Mouse (Mus musculus): ENCODE results near the gene Apoc1. TPM values are rescaled to one million over a fixed set of nuclear protein-coding genes. Genes with fewer than 3 reads are reported as not detected.
"Not testable (repeated sequence)": the region's sequence is repeated elsewhere in the genome, so short reads cannot be mapped to it uniquely, and the experiment has no call there.

Apoc1 gene
- total and polyA plus RNA-seq, 2 experiments from 2014 or later = 3.0 to 5.3 TPM

DNA sequence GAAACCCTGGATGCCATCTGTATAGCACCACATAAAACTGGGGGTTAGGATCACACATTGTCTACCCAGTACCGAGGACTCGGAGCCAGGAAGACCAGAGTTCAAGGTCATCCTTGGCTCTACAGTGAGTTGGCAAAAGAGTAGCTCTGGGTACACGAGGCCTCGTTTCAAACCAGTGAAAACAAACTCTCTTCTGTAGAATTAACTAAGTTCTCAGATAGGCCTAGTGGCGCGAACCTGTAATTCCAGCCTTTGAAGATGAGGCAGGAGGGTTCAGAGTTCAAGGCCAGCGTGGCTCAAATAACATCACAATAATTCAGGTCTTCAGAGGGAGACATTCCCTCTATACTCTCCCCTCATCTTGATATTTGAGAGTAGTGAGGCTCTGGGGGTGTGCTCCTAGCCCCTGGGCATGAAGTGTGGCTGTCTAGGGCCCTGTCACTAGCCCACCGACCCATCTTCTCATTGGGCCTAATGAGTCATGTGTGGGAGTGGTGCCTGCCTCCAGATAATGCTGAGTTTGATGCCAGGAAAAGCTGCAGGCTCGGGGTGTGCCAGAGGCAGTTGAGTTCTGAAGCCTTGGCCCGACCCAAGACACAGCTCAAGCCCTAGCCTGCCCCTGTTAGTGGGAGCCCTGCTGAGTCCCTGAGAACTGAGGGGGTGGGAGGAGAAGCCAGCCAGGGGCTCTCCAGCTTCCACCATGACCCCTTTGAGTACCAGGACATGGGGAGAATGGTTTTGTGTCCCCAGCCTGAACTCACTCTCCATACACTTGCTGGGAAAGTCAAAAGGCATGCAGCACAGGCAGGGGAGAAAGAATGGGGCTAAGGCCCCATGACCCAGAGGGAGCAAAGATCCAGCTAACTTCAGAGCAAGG lies 2.1 kb upstream of the Apoc1 start:
- WGBS = 90% methylated on average over 10 of the region's 10 CpGs
- no peak overlapping the region for H3K4me3 ChIP-seq (ENCODE audit: low read depth, low read length)
- H3K4me2 ChIP-seq (ENCODE audit: low read depth) = no peak overlapping the region
- peaks cover 6% of the 10 kb centered on the region; the same call in 1 of the 2 replicates for H3K36me3 ChIP-seq (ENCODE audit: insufficient read depth)
- no peak for ATAC-seq
- no peak for DNase-seq
- H3K9me3 ChIP-seq (ENCODE audit: low read length) = no peaks in the 10 kb centered on the region
- no peak for TF ChIP-seq CTCF (IDR thresholded peaks at IDR 0.05; ENCODE audit: low read depth)
- H3K4me1 ChIP-seq (ENCODE audit: insufficient read depth) = no peaks in the 10 kb centered on the region
- peak overlapping the region; percentile 5; the same call in 1 of the 2 replicates for H3K27ac ChIP-seq (ENCODE audit: low read depth, low read length)
- H3K27me3 ChIP-seq (ENCODE audit: insufficient read depth, low read length) = no peaks in the 10 kb centered on the region
- H3K9ac ChIP-seq = no peak overlapping the region

DNA sequence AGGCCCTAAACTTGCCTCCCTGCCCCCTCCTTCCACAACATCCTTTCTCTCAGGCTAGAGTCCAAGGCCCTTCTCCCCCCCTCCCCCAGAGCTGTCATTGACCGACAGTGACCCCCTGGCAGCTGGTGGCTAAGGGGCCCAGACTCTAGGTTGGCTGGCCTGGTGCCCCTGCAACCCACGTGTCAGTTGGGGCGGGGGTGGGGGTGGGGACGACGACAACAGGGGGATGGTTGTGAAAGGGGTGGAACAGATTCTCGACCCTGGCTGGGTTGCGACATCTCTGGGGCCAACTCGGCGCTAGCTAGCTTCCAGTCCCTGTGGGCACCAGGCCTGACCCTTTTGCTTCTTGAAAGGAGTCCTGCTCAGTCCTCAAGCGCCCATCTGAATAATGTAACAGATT lies 961 bp upstream of the Apoc1 start:
- WGBS = 31% methylated on average over 10 of the region's 10 CpGs
- peaks cover 6% of the 10 kb centered on the region; the same call in 1 of the 2 replicates for H3K36me3 ChIP-seq (ENCODE audit: insufficient read depth)
- no peak overlapping the region for H3K4me3 ChIP-seq (ENCODE audit: low read depth, low read length)

GRCm38 (mm10) chr7:19691434-19691833 lies 1.0 kb downstream of the Apoc1 start:
- Histone ChIP-seq H3K27me3 (ENCODE audit: insufficient read depth, low read length) (no peaks in the 10 kb centered on the region), H3K9me3 (ENCODE audit: low read length) (no peaks in the 10 kb centered on the region), H3K4me2 (ENCODE audit: low read depth) (no peak overlapping the region), H3K9ac (no peak overlapping the region), H3K4me3 (ENCODE audit: low read depth, low read length) (no peak overlapping the region), H3K4me1 (ENCODE audit: insufficient read depth) (no peaks in the 10 kb centered on the region), H3K36me3 (ENCODE audit: insufficient read depth) (no peaks in the 10 kb centered on the region; the same call in 1 of the 2 replicates), H3K27ac (ENCODE audit: low read depth, low read length) (no peak overlapping the region)
- WGBS = 81% methylated on average over 6 of the region's 6 CpGs
- DNase-seq = no peak
- no peak for ATAC-seq
- TF ChIP-seq CTCF (IDR thresholded peaks at IDR 0.05; ENCODE audit: low read depth) = no peak

More for the DNA sequence above, 961 bp upstream of the Apoc1 start:
- H3K27ac ChIP-seq (ENCODE audit: low read depth, low read length) = peak overlapping the region; percentile 36; the same call in 1 of the 2 replicates
- H3K4me2 ChIP-seq (ENCODE audit: low read depth) = no peak overlapping the region
- ATAC-seq (peak; percentile 80), DNase-seq (peak; percentile 61)
- no peak for TF ChIP-seq CTCF (IDR thresholded peaks at IDR 0.05; ENCODE audit: low read depth)
- H3K27me3 ChIP-seq (ENCODE audit: insufficient read depth, low read length) = no peaks in the 10 kb centered on the region
- H3K4me1 ChIP-seq (ENCODE audit: insufficient read depth) = no peaks in the 10 kb centered on the region
- no peaks in the 10 kb centered on the region for H3K9me3 ChIP-seq (ENCODE audit: low read length)
- no peak overlapping the region for H3K9ac ChIP-seq

- Histone ChIP-seq H3K4me3 (ENCODE audit: low read depth, low read length) (no peak overlapping the region), H3K27ac (ENCODE audit: low read depth, low read length) (no peak overlapping the region), H3K9me3 (ENCODE audit: low read length) (no peaks in the 10 kb centered on the region), H3K9ac (no peak overlapping the region), H3K27me3 (ENCODE audit: insufficient read depth, low read length) (no peaks in the 10 kb centered on the region), H3K4me2 (ENCODE audit: low read depth) (no peak overlapping the region), H3K36me3 (ENCODE audit: insufficient read depth) (no peaks in the 10 kb centered on the region), H3K4me1 (ENCODE audit: insufficient read depth) (no peaks in the 10 kb centered on the region)
- DNase-seq = no peak
- WGBS = 88% methylated on average over 4 of the region's 4 CpGs
- no peak for TF ChIP-seq CTCF (IDR thresholded peaks at IDR 0.05; ENCODE audit: low read depth)
- no peak for ATAC-seq
Observed at GRCm38 (mm10) chr7:19690845-19691244, 1.6 kb downstream of the Apoc1 start.

DNA sequence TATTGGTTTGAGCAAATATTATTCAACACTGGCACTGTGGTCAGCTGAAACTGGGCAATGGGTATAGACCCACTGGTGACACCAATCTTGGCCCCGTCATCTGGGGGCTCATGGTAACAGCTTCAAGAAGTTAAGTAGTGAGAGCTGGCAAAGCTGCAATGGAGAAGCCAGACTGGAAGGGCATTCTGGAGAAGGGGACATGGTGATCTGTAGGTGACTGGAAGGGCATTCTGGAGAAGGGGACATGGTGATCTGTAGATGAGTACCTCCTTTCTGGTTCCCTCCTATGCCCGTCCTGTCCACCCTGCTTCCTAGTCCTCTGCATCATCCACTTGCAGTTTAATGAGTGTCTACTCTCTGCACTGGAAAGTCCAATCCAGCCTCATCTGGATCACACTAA lies 3.8 kb downstream of the Apoc1 start:
- H3K27ac ChIP-seq (ENCODE audit: low read depth, low read length) = no peak overlapping the region
- H3K4me2 ChIP-seq (ENCODE audit: low read depth) = no peak overlapping the region
- WGBS = 88% methylated on average over 2 of the region's 2 CpGs
- ATAC-seq (no peak), DNase-seq (no peak)
- no peaks in the 10 kb centered on the region for H3K9me3 ChIP-seq (ENCODE audit: low read length)
- H3K4me3 ChIP-seq (ENCODE audit: low read depth, low read length) = no peak overlapping the region
- no peaks in the 10 kb centered on the region for H3K27me3 ChIP-seq (ENCODE audit: insufficient read depth, low read length)
- H3K9ac ChIP-seq = no peak overlapping the region
- H3K4me1 ChIP-seq (ENCODE audit: insufficient read depth) = no peaks in the 10 kb centered on the region
- TF ChIP-seq CTCF (IDR thresholded peaks at IDR 0.05; ENCODE audit: low read depth) = no peak
- no peaks in the 10 kb centered on the region for H3K36me3 ChIP-seq (ENCODE audit: insufficient read depth)

DNA sequence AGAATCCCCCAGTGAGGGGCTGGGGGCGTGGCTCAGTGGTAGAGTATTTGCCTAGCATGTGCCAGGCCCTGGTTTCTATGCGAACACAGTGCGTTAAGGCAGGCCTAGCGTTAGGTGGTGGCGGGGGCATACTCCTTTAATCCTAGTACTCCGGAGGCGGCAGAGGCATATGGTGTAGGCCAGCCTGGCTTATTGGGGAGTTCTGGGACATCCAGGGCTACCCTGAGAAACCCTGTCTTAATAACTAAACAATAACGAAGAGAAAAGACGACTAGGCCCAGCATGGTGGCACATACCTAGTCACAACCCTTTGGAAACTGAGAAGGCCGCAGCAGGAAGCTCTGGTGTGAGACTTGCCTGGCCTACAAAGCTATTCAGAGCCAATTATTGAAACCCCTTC lies 4.4 kb downstream of the Apoc1 start:
- TF ChIP-seq CTCF (IDR thresholded peaks at IDR 0.05; ENCODE audit: low read depth) = no peak
- DNase-seq (no peak), ATAC-seq (no peak)
- Histone ChIP-seq H3K4me3 (ENCODE audit: low read depth, low read length) (no peak overlapping the region), H3K4me2 (ENCODE audit: low read depth) (no peak overlapping the region), H3K9me3 (ENCODE audit: low read length) (no peaks in the 10 kb centered on the region), H3K27ac (ENCODE audit: low read depth, low read length) (no peak overlapping the region), H3K36me3 (ENCODE audit: insufficient read depth) (no peaks in the 10 kb centered on the region), H3K4me1 (ENCODE audit: insufficient read depth) (no peaks in the 10 kb centered on the region), H3K9ac (no peak overlapping the region), H3K27me3 (ENCODE audit: insufficient read depth, low read length) (no peaks in the 10 kb centered on the region)
- WGBS = 92% methylated on average over 10 of the region's 10 CpGs

DNA sequence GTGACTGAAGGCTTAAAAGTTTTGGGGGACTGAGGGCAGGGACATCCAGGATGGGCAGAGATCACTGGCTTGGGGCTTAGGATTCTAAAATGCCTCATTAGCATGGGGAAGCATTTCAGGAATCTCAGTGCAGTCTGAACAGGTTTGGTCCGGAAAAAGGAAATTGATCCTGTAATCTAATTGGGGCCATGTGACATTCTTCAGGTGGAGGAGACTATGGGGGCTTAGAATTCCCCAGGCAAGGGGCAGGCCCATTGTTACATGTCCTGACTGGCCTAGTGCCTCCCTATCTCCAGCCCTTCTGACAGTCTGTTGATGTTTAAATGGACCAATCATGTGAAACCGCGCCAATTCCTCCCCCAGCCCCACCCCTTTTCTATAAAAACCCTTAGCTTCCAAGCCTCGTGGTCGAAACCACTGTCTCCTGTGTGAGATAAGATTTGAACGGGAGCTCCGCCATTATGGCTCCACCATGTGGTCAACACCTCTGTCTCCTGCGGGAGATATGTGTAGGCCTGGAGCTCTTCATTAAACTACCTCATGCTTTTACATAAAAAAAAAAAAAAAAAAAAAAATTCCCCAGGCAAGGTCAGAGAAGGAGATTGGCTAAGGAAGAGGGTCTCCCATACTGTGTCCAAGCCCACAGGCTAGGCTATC lies 5.4 kb downstream of the Apoc1 start:
- not testable (repeated sequence) for H3K4me2 ChIP-seq (ENCODE audit: low read depth); H3K27me3 ChIP-seq (ENCODE audit: insufficient read depth, low read length); H3K4me1 ChIP-seq (ENCODE audit: insufficient read depth); H3K27ac ChIP-seq (ENCODE audit: low read depth, low read length); ATAC-seq; H3K9ac ChIP-seq; H3K36me3 ChIP-seq (ENCODE audit: insufficient read depth); H3K4me3 ChIP-seq (ENCODE audit: low read depth, low read length); H3K9me3 ChIP-seq (ENCODE audit: low read length); DNase-seq
- 75% methylated on average over 8 of the region's 8 CpGs for WGBS

Measured in forebrain, postnatal 0 days (tissue).